Mouse (Mus musculus): Measurements from ENCODE around the gene Nemp1.

Gene Nemp1

GRCm38 (mm10) chr10:127671276-127671675, 4.6 kb downstream of the Nemp1 start:
- DNase-seq (ENCODE audit: low spot score in 2 of 2): no peak

GRCm38 (mm10) chr10:127674046-127674655, 7.5 kb downstream of the Nemp1 start:
- no peak for DNase-seq (ENCODE audit: low spot score in 2 of 2)

- peak; percentile 78 to 85 for DNase-seq (ENCODE audit: low spot score in 2 of 2)
Observed at GRCm38 (mm10) chr10:127674794-127675522, 8.3 kb downstream of the Nemp1 start.

GRCm38 (mm10) chr10:127675859-127676398, 9.2 kb downstream of the Nemp1 start:
- no peak for DNase-seq (ENCODE audit: low spot score in 2 of 2)

GRCm38 (mm10) chr10:127676691-127677548, 10.2 kb downstream of the Nemp1 start:
- peak; percentile 91 for DNase-seq (ENCODE audit: low spot score in 2 of 2)

- DNase-seq (ENCODE audit: low spot score in 2 of 2): peak; percentile 59 to 68
Observed at GRCm38 (mm10) chr10:127677591-127678336, 11.1 kb downstream of the Nemp1 start.

- DNase-seq (ENCODE audit: low spot score in 2 of 2): no peak
Observed at GRCm38 (mm10) chr10:127679208-127679607, 12.5 kb downstream of the Nemp1 start.

GRCm38 (mm10) chr10:127679881-127680280, 13.2 kb downstream of the Nemp1 start:
- DNase-seq (ENCODE audit: low spot score in 2 of 2): no peak

- no peak for DNase-seq (ENCODE audit: low spot score in 2 of 2)
Observed at GRCm38 (mm10) chr10:127682886-127683285, 16.2 kb downstream of the Nemp1 start.

GRCm38 (mm10) chr10:127691053-127691452, 24.4 kb downstream of the Nemp1 start:
- DNase-seq (ENCODE audit: low spot score in 2 of 2): no peak

- no peak for DNase-seq (ENCODE audit: low spot score in 2 of 2)
Observed at GRCm38 (mm10) chr10:127694636-127695035, 27.9 kb downstream of the Nemp1 start.

GRCm38 (mm10) chr10:127695775-127696174, 29.1 kb downstream of the Nemp1 start:
- DNase-seq (ENCODE audit: low spot score in 2 of 2): no peak

GRCm38 (mm10) chr10:127698966-127699365, 32.3 kb downstream of the Nemp1 start:
- no peak for DNase-seq (ENCODE audit: low spot score in 2 of 2)

- no peak for DNase-seq (ENCODE audit: low spot score in 2 of 2)
Observed at GRCm38 (mm10) chr10:127703299-127703698, 36.6 kb downstream of the Nemp1 start.

GRCm38 (mm10) chr10:127704293-127704692, 37.6 kb downstream of the Nemp1 start:
- no peak for DNase-seq (ENCODE audit: low spot score in 2 of 2)

GRCm38 (mm10) chr10:127704766-127705220, 38.1 kb downstream of the Nemp1 start, which contains the start of gene Myo1a:
Myo1a (plus strand) TSS chr10:127705170.
- DNase-seq (ENCODE audit: low spot score in 2 of 2): no peak

- no peak for DNase-seq (ENCODE audit: low spot score in 2 of 2)
Observed at GRCm38 (mm10) chr10:127705783-127706182, 39.1 kb downstream of the Nemp1 start.

GRCm38 (mm10) chr10:127707721-127708120, 41.0 kb downstream of the Nemp1 start:
- peak in 1 of 2 experiments; percentile 45 for DNase-seq (ENCODE audit: low spot score in 2 of 2)

- DNase-seq (ENCODE audit: low spot score in 2 of 2): no peak
Observed at GRCm38 (mm10) chr10:127708850-127709370, 42.2 kb downstream of the Nemp1 start.

- no peak for DNase-seq (ENCODE audit: low spot score in 2 of 2)
Observed at GRCm38 (mm10) chr10:127710331-127710730, 43.6 kb downstream of the Nemp1 start.

GRCm38 (mm10) chr10:127712736-127713135, 46.0 kb downstream of the Nemp1 start:
- DNase-seq (ENCODE audit: low spot score in 2 of 2): no peak

Data from urinary bladder, postnatal 4 days (tissue).